Mouse (Mus musculus) spleen, adult 2 months (tissue): ENCODE measurements around the gene Styx. TPM values are rescaled to one million over a fixed set of nuclear protein-coding genes. Genes with fewer than 3 reads are reported as not detected.

Experiments used
- DNase-seq, 2 experiments: peaks; one replicate each; pipeline versions ENCODE4 v3.0.0 to v3.0.0-alpha.2; 2012 to 2021; ENCODE audit warnings: low spot score in 2 of 2, low read depth in 1 of 2
- H3K27ac ChIP-seq: fragments of 200-500 bp; 2 replicates; pipeline ENCODE4 v1.5.1; 2012; ENCODE audit warnings: low read length, inconsistent platforms; ENCODE audit not compliant: insufficient read depth
- H3K27me3 ChIP-seq: fragments of 200-500 bp; 2 replicates; pipeline ENCODE4 v1.6.1; 2012; ENCODE audit warnings: mild to moderate bottlenecking, moderate library complexity, low read length, inconsistent platforms; ENCODE audit not compliant: control insufficient read depth, insufficient read depth
- H3K36me3 ChIP-seq: fragments of 200-500 bp; 2 replicates; pipeline ENCODE4 v1.6.1; 2012; ENCODE audit warnings: mild to moderate bottlenecking, low read length, inconsistent platforms; ENCODE audit not compliant: control insufficient read depth, insufficient read depth
- H3K4me1 ChIP-seq: fragments of 200-500 bp; 2 replicates; pipeline ENCODE4 v1.6.1; 2011; ENCODE audit warnings: inconsistent platforms; ENCODE audit not compliant: control insufficient read depth, insufficient read depth, insufficient read length
- H3K4me3 ChIP-seq: fragments of 200-500 bp; 2 replicates; pipeline ENCODE4 v1.5.1; 2011; ENCODE audit warnings: mild to moderate bottlenecking, inconsistent platforms; ENCODE audit not compliant: insufficient read depth, insufficient read length; ENCODE audit errors: extremely low read depth
- CTCF ChIP-seq: fragments of 200-500 bp; IDR thresholded peaks from 2 replicates; pipeline ENCODE4 v1.5.1; 2011; ENCODE audit warnings: mild to moderate bottlenecking, inconsistent platforms; ENCODE audit not compliant: insufficient read depth, insufficient read length, insufficient replicate concordance; ENCODE audit errors: extremely low read depth
- POLR2A ChIP-seq: fragments of 200-500 bp; IDR thresholded peaks from 2 replicates; pipeline ENCODE4 v1.6.1; 2011; ENCODE audit warnings: low read depth, low read length, inconsistent platforms
- WGBS: fragments of 180-500 bp; shearing (Covaris S2); methylation state at CpG from one replicate; pipeline ENCODE4 v1.1.7; 2018; 5-methylcytosine and 5-hydroxymethylcytosine counted together
- polyA plus RNA-seq: library from polyadenylated mRNA; depleted of rRNA; stranded (reverse); fragments of >200 nt; gene quantifications from 2 replicates; pipeline ENCODE4 v1.2.3, GENCODE M21; 2012

The Styx gene
- polyA plus RNA-seq, 1 experiment = 6.0 TPM

DNA sequence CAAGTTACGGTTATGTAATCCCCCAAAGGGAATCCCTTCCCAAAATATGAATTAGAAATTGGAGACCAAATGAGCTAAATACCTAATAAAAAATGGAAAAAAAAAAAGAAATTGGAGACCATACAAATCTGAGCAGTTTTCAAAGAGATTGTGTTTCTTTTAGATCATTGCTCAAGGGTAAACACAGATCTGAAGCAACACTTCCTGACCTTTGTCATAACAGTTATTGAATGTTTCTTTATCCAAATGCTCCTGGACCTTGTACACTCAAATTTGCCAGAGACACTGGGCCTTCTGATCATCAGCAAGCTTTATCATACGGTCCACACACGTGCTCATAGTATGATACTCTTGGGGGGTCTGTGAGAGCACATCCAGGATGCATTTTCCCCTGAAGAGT is 67.7 kb downstream of the Styx start:
- no peaks in the 10 kb centered on the region for H3K36me3 ChIP-seq
- no peaks in the 10 kb centered on the region for H3K4me1 ChIP-seq
- H3K27ac ChIP-seq = no peak overlapping the region
- 86% methylated on average over 3 of the region's 3 CpGs for WGBS
- no peak for DNase-seq
- TF ChIP-seq POLR2A = no peak
- H3K4me3 ChIP-seq = no peak overlapping the region
- no peaks in the 10 kb centered on the region for H3K27me3 ChIP-seq

DNA sequence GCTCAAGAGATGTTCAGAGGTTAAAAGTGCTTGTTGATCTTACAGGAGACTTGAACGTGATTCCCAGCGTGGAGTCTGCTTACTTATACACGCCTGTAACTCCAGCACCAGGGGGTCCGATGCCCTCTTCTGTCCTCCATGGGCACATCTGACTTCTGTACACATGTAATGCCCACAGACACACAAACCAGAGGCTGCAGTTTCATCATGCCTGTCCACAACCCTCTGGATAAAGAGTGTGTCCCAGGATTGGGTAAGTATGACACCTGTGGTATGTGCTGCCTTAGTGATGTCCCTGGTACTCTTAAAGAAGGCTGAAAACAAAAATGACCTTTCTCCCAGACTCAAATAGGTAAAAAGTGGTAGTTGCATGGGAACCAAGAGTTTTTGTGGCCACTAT is 68.4 kb downstream of the Styx start:
- WGBS = 81% methylated on average over 4 of the region's 4 CpGs
- Histone ChIP-seq H3K36me3 (no peaks in the 10 kb centered on the region), H3K4me1 (no peaks in the 10 kb centered on the region), H3K27me3 (no peaks in the 10 kb centered on the region), H3K4me3 (no peak overlapping the region), H3K27ac (no peak overlapping the region)
- TF ChIP-seq CTCF = no peak
- TF ChIP-seq POLR2A = no peak
- DNase-seq = no peak

DNA sequence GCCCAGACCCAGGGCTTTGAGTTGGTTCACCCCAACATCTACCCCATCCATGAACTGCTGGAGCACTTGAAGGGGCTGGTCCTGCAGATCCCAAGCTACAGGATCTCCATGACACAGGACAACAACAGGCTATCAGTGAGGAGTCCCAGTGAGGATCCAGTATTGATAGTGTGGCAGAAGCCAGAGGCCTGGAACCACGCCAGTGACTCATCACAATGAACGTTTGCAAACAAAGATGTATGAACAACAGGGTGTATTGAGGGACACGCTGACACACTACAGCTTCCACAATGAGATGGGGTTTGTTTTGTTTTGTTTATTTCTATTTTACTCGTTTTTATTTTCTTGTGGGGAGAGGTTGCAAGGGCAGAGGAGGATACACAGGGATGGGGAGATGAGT is 71.5 kb downstream of the Styx start:
- TF ChIP-seq POLR2A = no peak
- H3K27me3 ChIP-seq = no peaks in the 10 kb centered on the region
- H3K36me3 ChIP-seq = no peaks in the 10 kb centered on the region
- no peaks in the 10 kb centered on the region for H3K4me1 ChIP-seq
- 57% methylated on average over 4 of the region's 4 CpGs for WGBS
- no peak for DNase-seq
- H3K4me3 ChIP-seq = no peak overlapping the region
- H3K27ac ChIP-seq = no peak overlapping the region

DNA sequence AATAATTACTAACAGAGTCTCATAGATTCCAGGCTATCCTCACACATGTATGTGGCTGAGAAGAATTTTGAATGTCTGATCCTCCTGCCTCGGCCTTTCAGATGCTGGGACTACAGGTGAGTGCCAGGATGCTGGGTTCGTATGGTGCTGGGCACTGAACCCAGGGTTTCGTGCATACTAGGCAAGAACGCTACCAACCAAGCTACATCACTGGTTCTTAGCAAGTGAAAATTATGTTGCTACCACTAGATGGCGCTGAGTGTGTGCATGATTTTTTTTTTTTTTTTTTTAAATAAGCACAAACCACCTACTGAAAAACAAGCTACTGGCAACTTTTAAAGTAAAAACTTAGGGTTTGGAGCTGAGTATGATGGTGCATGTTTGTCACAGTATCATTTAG is 72.3 kb downstream of the Styx start:
- TF ChIP-seq CTCF = no peak
- no peak for TF ChIP-seq POLR2A
- no peak overlapping the region for H3K4me3 ChIP-seq
- H3K27ac ChIP-seq = no peak overlapping the region
- H3K4me1 ChIP-seq = no peaks in the 10 kb centered on the region
- no peaks in the 10 kb centered on the region for H3K27me3 ChIP-seq
- H3K36me3 ChIP-seq = no peaks in the 10 kb centered on the region
- WGBS = 9% methylated on average over 5 of the region's 5 CpGs
- peak in 1 of 2 experiments; percentile 15 for DNase-seq

DNA sequence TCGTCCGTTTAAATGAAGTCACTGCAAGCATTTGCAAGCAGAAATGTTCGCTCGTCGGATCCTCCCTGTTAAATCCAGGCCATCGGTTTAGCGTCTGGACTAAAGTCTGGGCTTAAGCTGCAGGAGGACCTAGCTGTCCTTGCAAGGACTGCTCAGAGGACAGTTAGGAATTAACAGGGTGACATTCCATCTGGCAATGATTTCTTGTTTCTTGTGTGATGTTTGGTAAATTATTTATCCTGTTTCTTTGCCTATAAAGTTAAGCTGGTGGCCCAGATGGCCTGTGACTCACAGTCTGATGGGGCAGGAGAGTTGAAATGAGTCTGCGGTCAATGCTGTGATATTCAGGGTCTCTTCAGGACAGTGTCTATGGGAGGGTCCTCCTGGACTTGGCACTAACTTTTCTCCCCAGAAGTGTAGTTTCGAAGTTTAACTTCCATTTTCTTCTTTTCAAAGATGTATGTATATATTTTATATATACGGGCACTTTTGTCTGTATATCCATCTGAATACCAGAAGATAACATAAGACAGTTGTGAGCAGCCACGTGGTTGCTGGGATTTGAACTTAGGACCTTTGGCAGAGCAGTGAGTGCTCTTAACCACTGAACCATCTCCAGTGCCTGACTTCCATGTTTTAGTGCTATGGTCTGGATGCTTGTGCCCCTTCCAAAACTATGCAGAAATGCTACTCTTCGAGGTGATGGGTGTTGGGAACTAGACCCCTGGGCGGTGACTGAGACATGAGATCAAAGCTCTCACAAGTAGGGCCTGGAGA is 79.4 kb downstream of the Styx start:
- H3K36me3 ChIP-seq = no peaks in the 10 kb centered on the region
- WGBS = 90% methylated on average over 13 of the region's 13 CpGs
- no peak overlapping the region for H3K27ac ChIP-seq
- no peaks in the 10 kb centered on the region for H3K4me1 ChIP-seq
- no peak overlapping the region for H3K4me3 ChIP-seq
- H3K27me3 ChIP-seq = no peaks in the 10 kb centered on the region
- DNase-seq = no peak
- TF ChIP-seq POLR2A = no peak
- TF ChIP-seq CTCF = no peak

DNA sequence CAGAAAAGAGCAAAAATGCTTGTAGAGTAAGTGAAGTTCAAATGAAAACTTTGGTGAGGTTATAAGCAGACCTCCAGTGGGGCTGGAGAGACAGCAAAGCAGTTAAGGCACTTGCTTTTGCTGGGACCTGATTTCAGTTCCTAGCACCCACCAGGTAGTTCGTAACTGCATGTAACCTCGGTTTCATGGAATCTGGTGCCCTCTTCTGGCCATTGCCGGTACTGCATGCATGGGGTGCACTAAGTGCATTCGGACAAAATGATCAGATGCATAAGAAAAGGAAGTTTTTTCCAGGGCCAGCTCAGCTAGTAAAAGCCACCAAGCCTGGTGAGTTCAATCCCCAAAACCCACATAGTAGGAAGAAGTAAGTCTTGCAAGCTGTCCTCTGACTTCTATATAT is 81.1 kb downstream of the Styx start:
- TF ChIP-seq POLR2A (no peak), CTCF (peak; percentile 15; the same call in 1 of the 2 replicates)
- Histone ChIP-seq H3K27me3 (no peaks in the 10 kb centered on the region), H3K27ac (no peak overlapping the region), H3K36me3 (no peaks in the 10 kb centered on the region), H3K4me3 (no peak overlapping the region), H3K4me1 (no peaks in the 10 kb centered on the region)
- 71% methylated on average over 4 of the region's 4 CpGs for WGBS
- no peak for DNase-seq

DNA sequence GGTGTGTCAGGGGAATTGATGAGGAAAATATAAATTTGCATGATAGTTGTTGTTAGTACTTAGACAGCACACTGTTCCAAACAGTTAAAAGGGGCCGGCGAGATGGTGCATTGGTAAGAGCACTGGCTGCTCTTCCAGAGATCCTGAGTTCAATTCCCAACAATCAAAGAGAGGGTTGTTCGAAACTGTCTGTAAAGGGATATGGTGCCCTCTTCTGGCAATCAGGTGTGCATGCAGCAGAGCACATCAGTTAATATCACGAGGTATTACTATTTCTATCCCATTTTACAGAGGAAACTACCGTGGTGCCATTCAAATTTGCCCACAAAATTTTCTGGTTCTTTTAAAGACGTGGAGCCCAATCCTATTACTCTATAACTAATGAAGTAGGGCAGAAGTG is 83.3 kb downstream of the Styx start:
- no peak overlapping the region for H3K4me3 ChIP-seq
- TF ChIP-seq CTCF (no peak), POLR2A (no peak)
- 70% methylated on average over 6 of the region's 6 CpGs for WGBS
- no peak overlapping the region for H3K27ac ChIP-seq
- H3K27me3 ChIP-seq = no peaks in the 10 kb centered on the region
- DNase-seq = no peak
- no peaks in the 10 kb centered on the region for H3K36me3 ChIP-seq
- H3K4me1 ChIP-seq = no peaks in the 10 kb centered on the region
